Mouse (Mus musculus) kidney, adult 9 months (tissue): ENCODE data around the gene Ube2c.

Source experiments
- DNase-seq: peaks from one replicate; pipeline ENCODE4 v3.0.0; 2022

Ube2c gene

GRCm38 (mm10) chr2:164765841-164766240 lies 3.9 kb upstream of the Ube2c start:
- DNase-seq: no peak

- peak; percentile 23 for DNase-seq
These were observed 1.7 kb upstream of the Ube2c start for GRCm38 (mm10) chr2:164767812-164768540.

- peak; percentile 13 for DNase-seq
These were observed 581 bp downstream of the Ube2c start for GRCm38 (mm10) chr2:164770279-164770678.

- DNase-seq: no peak
These were observed 1.4 kb downstream of the Ube2c start for GRCm38 (mm10) chr2:164771123-164771522.

GRCm38 (mm10) chr2:164773229-164773988 lies 3.7 kb downstream of the Ube2c start:
- no peak for DNase-seq

GRCm38 (mm10) chr2:164773989-164774364 lies 4.3 kb downstream of the Ube2c start:
- no peak for DNase-seq

- no peak for DNase-seq
These were observed 6.4 kb downstream of the Ube2c start for GRCm38 (mm10) chr2:164776130-164776529.

GRCm38 (mm10) chr2:164776801-164777200 lies 7.1 kb downstream of the Ube2c start:
- DNase-seq: no peak

- DNase-seq: no peak
These were observed 7.7 kb downstream of the Ube2c start for GRCm38 (mm10) chr2:164777246-164778014.

GRCm38 (mm10) chr2:164778015-164778287 lies 8.3 kb downstream of the Ube2c start:
- DNase-seq: no peak

GRCm38 (mm10) chr2:164778809-164779208 lies 9.1 kb downstream of the Ube2c start:
- no peak for DNase-seq

- no peak for DNase-seq
These were observed 9.9 kb downstream of the Ube2c start, which contains the start of gene Tnnc2 for GRCm38 (mm10) chr2:164779481-164780086. Gene Tnnc2, minus strand, starts transcription at chr2:164779967.

- DNase-seq: no peak
These were observed 12.2 kb downstream of the Ube2c start for GRCm38 (mm10) chr2:164781876-164782275.

- no peak for DNase-seq
These were observed 14.4 kb downstream of the Ube2c start for GRCm38 (mm10) chr2:164783926-164784581.

GRCm38 (mm10) chr2:164784869-164785420 lies 15.2 kb downstream of the Ube2c start:
- no peak for DNase-seq

- peak; percentile 96 for DNase-seq
These were observed 16.0 kb downstream of the Ube2c start, which contains the start of gene Snx21 for GRCm38 (mm10) chr2:164785481-164786387. Gene Snx21, plus strand, starts transcription at chr2:164785823.

- DNase-seq: no peak
These were observed 16.7 kb downstream of the Ube2c start for GRCm38 (mm10) chr2:164786388-164786885.

GRCm38 (mm10) chr2:164787032-164787431 lies 17.3 kb downstream of the Ube2c start:
- DNase-seq: no peak

- no peak for DNase-seq
These were observed 18.1 kb downstream of the Ube2c start for GRCm38 (mm10) chr2:164787779-164788178.

GRCm38 (mm10) chr2:164788411-164788810 lies 18.7 kb downstream of the Ube2c start:
- no peak for DNase-seq

GRCm38 (mm10) chr2:164790451-164790850 lies 20.8 kb downstream of the Ube2c start:
- DNase-seq: peak; percentile 48
